Mouse (Mus musculus) hindbrain, embryonic 16.5 days (tissue): ENCODE measurements around the gene Ntrk1. TPM values are rescaled to one million over a fixed set of nuclear protein-coding genes. Genes with fewer than 3 reads are reported as not detected.

Experiments
- ATAC-seq: fragments of 200-750 bp; cut with Nextera tagmentation; 2 replicates; pipeline ENCODE4 v1.8.0; 2017; ENCODE audit warnings: moderate TSS enrichment, moderate library complexity
- H3K27ac ChIP-seq: fragments of 300-500 bp; sonication (generic); 2 replicates; pipeline ENCODE4 v1.5.1; 2014; ENCODE audit warnings: low read depth, mild to moderate bottlenecking, control low read depth, low read length, moderate library complexity
- H3K27me3 ChIP-seq: fragments of 300-500 bp; sonication (generic); replicated peaks from 2 replicates; pipeline ENCODE4 v1.6.1; 2014; ENCODE audit warnings: low read length; ENCODE audit not compliant: control insufficient read depth, insufficient read depth
- H3K36me3 ChIP-seq: fragments of 300-500 bp; sonication (generic); 2 replicates; pipeline ENCODE4 v1.6.1; 2014; ENCODE audit warnings: mild to moderate bottlenecking, low read length, moderate library complexity, mixed read lengths; ENCODE audit not compliant: control insufficient read depth, insufficient read depth
- H3K4me1 ChIP-seq: fragments of 300-500 bp; sonication (generic); 2 replicates; pipeline ENCODE4 v1.6.1; 2014; ENCODE audit warnings: low read depth, low read length; ENCODE audit not compliant: control insufficient read depth, insufficient read depth
- H3K4me2 ChIP-seq: fragments of 300-500 bp; sonication (generic); 2 replicates; pipeline ENCODE4 v1.6.1; 2014; ENCODE audit warnings: mild to moderate bottlenecking, low read length, control low read depth, moderate library complexity
- H3K4me3 ChIP-seq: fragments of 300-500 bp; sonication (generic); 2 replicates; pipeline ENCODE4 v1.5.1; 2014; ENCODE audit warnings: mild to moderate bottlenecking, low read length, control low read depth, moderate library complexity
- H3K9ac ChIP-seq: fragments of 300-500 bp; sonication (generic); 2 replicates; pipeline ENCODE4 v1.6.1; 2014; ENCODE audit warnings: low read depth, mild to moderate bottlenecking, control low read depth, low read length, moderate library complexity
- H3K9me3 ChIP-seq: fragments of 300-500 bp; sonication (generic); 2 replicates; pipeline ENCODE4 v1.6.1; 2014; ENCODE audit warnings: mild to moderate bottlenecking, low read length, moderate library complexity; ENCODE audit not compliant: control insufficient read depth
- WGBS: fragments of 180-500 bp; shearing (Covaris S2); extraction: QIAGEN DNeasy Blood & Tissue Kit; methylation state at CpG from one replicate; pipeline ENCODE4 v1.1.7; 2014; 5-methylcytosine and 5-hydroxymethylcytosine counted together
- polyA plus RNA-seq: library from polyadenylated mRNA; unstranded; fragments of >200 nt; fragmentation: Nextera tagmentation; extraction: Ambion mirVana; gene quantifications from 2 replicates; pipeline ENCODE4 v1.2.1, GENCODE M21; 2015

Gene Ntrk1
- polyA plus RNA-seq, 1 experiment from 2014 or later, result 6.6 TPM

GRCm38 (mm10) chr3:87795336-87796277, 645 bp upstream of the Ntrk1 start:
- no peaks in the 10 kb centered on the region for H3K36me3 ChIP-seq
- peaks cover 20% of the 10 kb centered on the region for H3K4me1 ChIP-seq
- peak overlapping the region; percentile 49 for H3K4me2 ChIP-seq
- WGBS, result 16% methylated on average over 33 of the region's 33 CpGs
- H3K9me3 ChIP-seq, result no peaks in the 10 kb centered on the region
- peak overlapping the region; percentile 35 for H3K4me3 ChIP-seq
- 0 out of 2 replicates have a peak, but pooled peaks have one; percentile 13 for ATAC-seq
- no peak overlapping the region for H3K27ac ChIP-seq
- peak overlapping the region; percentile 48; the same call in 1 of the 2 replicates for H3K9ac ChIP-seq
- peaks cover 60% of the 10 kb centered on the region for H3K27me3 ChIP-seq

- H3K4me1 ChIP-seq, result peaks cover 2% of the 10 kb centered on the region; the same call in 1 of the 2 replicates
- H3K9ac ChIP-seq, result no peak overlapping the region
- H3K4me2 ChIP-seq, result no peak overlapping the region
- no peaks in the 10 kb centered on the region for H3K36me3 ChIP-seq
- H3K4me3 ChIP-seq, result no peak overlapping the region
- H3K9me3 ChIP-seq, result no peaks in the 10 kb centered on the region
- ATAC-seq, result no peak
- no peak overlapping the region for H3K27ac ChIP-seq
- WGBS, result 48% methylated on average over 5 of the region's 5 CpGs
- H3K27me3 ChIP-seq, result peaks cover 29% of the 10 kb centered on the region
Measured at GRCm38 (mm10) chr3:87789768-87790167, 5.2 kb downstream of the Ntrk1 start.

- no peak overlapping the region for H3K9ac ChIP-seq
- WGBS, result 83% methylated on average over 1 of the region's 1 CpGs
- H3K9me3 ChIP-seq, result no peaks in the 10 kb centered on the region
- H3K4me3 ChIP-seq, result no peak overlapping the region
- H3K4me1 ChIP-seq, result no peaks in the 10 kb centered on the region
- no peak overlapping the region for H3K27ac ChIP-seq
- H3K4me2 ChIP-seq, result no peak overlapping the region
- H3K27me3 ChIP-seq, result peaks cover 23% of the 10 kb centered on the region
- no peaks in the 10 kb centered on the region for H3K36me3 ChIP-seq
- ATAC-seq, result no peak
Measured at GRCm38 (mm10) chr3:87789248-87789647, 5.7 kb downstream of the Ntrk1 start.

GRCm38 (mm10) chr3:87785626-87786214, 9.2 kb downstream of the Ntrk1 start:
- H3K27me3 ChIP-seq, result no peaks in the 10 kb centered on the region
- WGBS, result 38% methylated on average over 6 of the region's 6 CpGs
- H3K4me2 ChIP-seq, result no peak overlapping the region
- no peak overlapping the region for H3K4me3 ChIP-seq
- no peaks in the 10 kb centered on the region for H3K4me1 ChIP-seq
- H3K27ac ChIP-seq, result no peak overlapping the region
- H3K9me3 ChIP-seq, result no peaks in the 10 kb centered on the region
- H3K36me3 ChIP-seq, result no peaks in the 10 kb centered on the region
- no peak for ATAC-seq
- no peak overlapping the region for H3K9ac ChIP-seq

GRCm38 (mm10) chr3:87785156-87785555, 9.8 kb downstream of the Ntrk1 start:
- Histone ChIP-seq H3K4me3 (no peak overlapping the region), H3K4me2 (no peak overlapping the region), H3K36me3 (no peaks in the 10 kb centered on the region), H3K9me3 (no peaks in the 10 kb centered on the region), H3K9ac (no peak overlapping the region), H3K27ac (no peak overlapping the region), H3K27me3 (no peaks in the 10 kb centered on the region), H3K4me1 (no peaks in the 10 kb centered on the region)
- 84% methylated on average over 5 of the region's 5 CpGs for WGBS
- ATAC-seq, result no peak

GRCm38 (mm10) chr3:87783282-87784023, 11.5 kb downstream of the Ntrk1 start:
- Histone ChIP-seq H3K9me3 (no peaks in the 10 kb centered on the region), H3K4me2 (no peak overlapping the region), H3K36me3 (no peaks in the 10 kb centered on the region), H3K4me3 (no peak overlapping the region), H3K27ac (no peak overlapping the region), H3K4me1 (peaks cover 5% of the 10 kb centered on the region), H3K27me3 (no peaks in the 10 kb centered on the region), H3K9ac (no peak overlapping the region)
- no peak for ATAC-seq
- 80% methylated on average over 25 of the region's 25 CpGs for WGBS

GRCm38 (mm10) chr3:87779086-87779485, 15.9 kb downstream of the Ntrk1 start:
- Histone ChIP-seq H3K9ac (0 out of 2 replicates have a peak overlapping the region, but pooled peaks have one; percentile 11), H3K4me2 (no peak overlapping the region), H3K27me3 (no peaks in the 10 kb centered on the region), H3K27ac (no peak overlapping the region), H3K4me3 (no peak overlapping the region), H3K36me3 (no peaks in the 10 kb centered on the region), H3K9me3 (no peaks in the 10 kb centered on the region), H3K4me1 (peaks cover 9% of the 10 kb centered on the region)
- 39% methylated on average over 2 of the region's 2 CpGs for WGBS
- ATAC-seq, result no peak

- 47% methylated on average over 23 of the region's 23 CpGs for WGBS
- H3K4me2 ChIP-seq, result peak overlapping the region; percentile 32
- no peak overlapping the region for H3K27ac ChIP-seq
- H3K36me3 ChIP-seq, result no peaks in the 10 kb centered on the region
- H3K4me1 ChIP-seq, result peaks cover 9% of the 10 kb centered on the region
- no peaks in the 10 kb centered on the region for H3K27me3 ChIP-seq
- ATAC-seq, result no peak
- no peak overlapping the region for H3K4me3 ChIP-seq
- H3K9ac ChIP-seq, result 0 out of 2 replicates have a peak overlapping the region, but pooled peaks have one; percentile 14
- no peaks in the 10 kb centered on the region for H3K9me3 ChIP-seq
Measured at GRCm38 (mm10) chr3:87778283-87778682, 16.7 kb downstream of the Ntrk1 start.

GRCm38 (mm10) chr3:87771088-87771487, 23.9 kb downstream of the Ntrk1 start:
- H3K9ac ChIP-seq, result no peak overlapping the region
- H3K4me3 ChIP-seq, result no peak overlapping the region
- 42% methylated on average over 6 of the region's 6 CpGs for WGBS
- H3K4me2 ChIP-seq, result no peak overlapping the region
- no peak for ATAC-seq
- peaks cover 3% of the 10 kb centered on the region for H3K4me1 ChIP-seq
- no peaks in the 10 kb centered on the region for H3K36me3 ChIP-seq
- H3K27me3 ChIP-seq, result peaks cover 4% of the 10 kb centered on the region
- no peaks in the 10 kb centered on the region for H3K9me3 ChIP-seq
- H3K27ac ChIP-seq, result no peak overlapping the region
